Mouse (Mus musculus) midbrain, embryonic 10.5 days (tissue): Measurements from ENCODE around the gene Rhoj. TPM values are rescaled to one million over a fixed set of nuclear protein-coding genes. Genes with fewer than 3 reads are reported as not detected.
"Not testable (repeated sequence)": the region's sequence is repeated elsewhere in the genome, so short reads cannot be mapped to it uniquely, and the experiment has no call there.

Experiments
- DNase-seq: peaks from one replicate; pipeline ENCODE4 v3.0.0-alpha.2; 2017; ENCODE audit warnings: low spot score
- H3K27ac ChIP-seq: fragments of 300-500 bp; sonication (generic); replicated peaks from 2 replicates; pipeline ENCODE4 v1.5.1; 2016; ENCODE audit warnings: mild to moderate bottlenecking
- H3K27me3 ChIP-seq: fragments of 300-500 bp; sonication (generic); 2 replicates; pipeline ENCODE4 v1.6.1; 2016; ENCODE audit warnings: low read depth, mild to moderate bottlenecking; ENCODE audit not compliant: poor library complexity, severe bottlenecking
- H3K36me3 ChIP-seq: fragments of 300-500 bp; sonication (generic); 2 replicates; pipeline ENCODE4 v1.6.1; 2016; ENCODE audit warnings: mild to moderate bottlenecking, moderate library complexity
- H3K4me1 ChIP-seq: fragments of 300-500 bp; sonication (generic); 2 replicates; pipeline ENCODE4 v1.6.1; 2016
- H3K4me3 ChIP-seq: fragments of 300-500 bp; sonication (generic); 2 replicates; pipeline ENCODE4 v1.5.1; 2016; ENCODE audit warnings: mild to moderate bottlenecking, moderate library complexity
- H3K9me3 ChIP-seq: fragments of 300-500 bp; sonication (generic); replicated peaks from 2 replicates; pipeline ENCODE4 v1.6.1; 2016; ENCODE audit warnings: mild to moderate bottlenecking
- WGBS: fragments of 180-500 bp; shearing (Covaris S2); methylation state at CpG from one replicate; pipeline ENCODE4 v1.1.7; 2016; 5-methylcytosine and 5-hydroxymethylcytosine counted together
- polyA plus RNA-seq: library from polyadenylated mRNA; unstranded; fragments of >200 nt; fragmentation: Nextera tagmentation; extraction: Ambion mirVana; gene quantifications from 2 replicates; pipeline ENCODE4 v1.2.1, GENCODE M21; 2016

Gene Rhoj
- polyA plus RNA-seq, 1 experiment from 2014 or later, result 23.4 TPM

DNA sequence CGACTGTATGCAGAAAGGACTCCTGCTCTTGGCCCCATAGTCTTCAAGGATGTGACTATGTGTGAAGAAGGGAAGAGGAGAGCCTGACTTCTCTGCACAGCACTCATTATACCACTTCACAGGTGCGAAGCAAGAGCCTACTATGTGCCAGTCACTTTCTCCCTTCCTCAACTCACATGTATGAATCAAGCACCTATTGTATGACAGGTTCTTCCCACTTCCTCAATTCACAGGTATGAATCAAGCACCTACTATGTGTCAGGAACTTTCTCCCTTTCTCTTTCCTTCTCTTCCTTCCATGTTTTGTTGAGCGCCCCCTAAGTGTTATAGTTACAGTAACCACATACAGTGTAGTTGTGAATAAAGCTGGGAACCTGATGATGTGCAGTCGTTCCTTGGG is 116.7 kb downstream of the Rhoj start:
- no peaks in the 10 kb centered on the region for H3K36me3 ChIP-seq
- no peak overlapping the region for H3K4me3 ChIP-seq
- DNase-seq, result no peak
- no peaks in the 10 kb centered on the region for H3K27me3 ChIP-seq
- H3K27ac ChIP-seq, result no peak overlapping the region
- WGBS, result 90% methylated on average over 4 of the region's 4 CpGs
- H3K4me1 ChIP-seq, result no peaks in the 10 kb centered on the region
- H3K9me3 ChIP-seq, result no peaks in the 10 kb centered on the region

DNA sequence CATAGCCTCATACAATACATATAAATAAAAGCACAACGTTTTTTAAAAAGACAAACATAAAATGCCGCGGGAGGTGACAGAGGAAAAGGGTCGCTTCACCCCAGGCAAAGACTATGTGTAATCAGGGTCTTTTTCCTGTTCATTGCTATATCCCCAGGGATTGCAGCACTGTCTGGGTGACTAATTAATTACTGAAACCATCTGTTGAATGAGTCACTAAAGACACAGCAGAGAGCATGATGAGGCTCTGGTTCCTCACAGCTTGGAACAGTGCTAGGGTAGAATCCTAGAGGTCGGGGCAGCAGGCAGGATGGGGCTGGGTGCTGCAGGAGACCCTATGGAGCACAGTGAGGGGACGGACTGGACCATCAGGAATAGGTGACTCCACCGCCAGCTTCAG is 117.8 kb downstream of the Rhoj start:
- no peaks in the 10 kb centered on the region for H3K9me3 ChIP-seq
- no peak for DNase-seq
- 84% methylated on average over 7 of the region's 7 CpGs for WGBS
- H3K4me3 ChIP-seq, result no peak overlapping the region
- H3K27ac ChIP-seq, result no peak overlapping the region
- no peaks in the 10 kb centered on the region for H3K36me3 ChIP-seq
- H3K27me3 ChIP-seq, result no peaks in the 10 kb centered on the region
- no peaks in the 10 kb centered on the region for H3K4me1 ChIP-seq

DNA sequence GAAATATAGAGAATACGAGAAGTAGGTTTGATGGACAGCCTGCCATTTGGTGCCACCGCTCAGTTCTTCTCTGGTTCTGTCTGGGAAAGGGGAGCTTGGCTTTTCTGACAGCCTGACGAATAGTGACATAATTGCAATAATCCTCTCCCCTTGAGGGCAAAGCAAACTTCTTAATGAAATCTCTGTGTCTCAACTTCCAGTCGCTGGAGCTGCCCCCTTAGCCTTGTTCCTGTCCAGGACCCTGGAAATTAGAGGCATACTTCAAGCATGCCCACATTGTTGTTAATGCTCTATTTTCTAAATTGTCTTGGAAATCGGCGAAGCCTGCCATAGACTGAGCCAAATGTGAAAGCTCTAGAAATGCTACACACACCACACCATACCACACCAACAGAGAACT is 120.6 kb downstream of the Rhoj start:
- no peaks in the 10 kb centered on the region for H3K4me1 ChIP-seq
- no peak overlapping the region for H3K4me3 ChIP-seq
- H3K36me3 ChIP-seq, result no peaks in the 10 kb centered on the region
- WGBS, result 88% methylated on average over 6 of the region's 6 CpGs
- H3K9me3 ChIP-seq, result no peaks in the 10 kb centered on the region
- H3K27me3 ChIP-seq, result no peaks in the 10 kb centered on the region
- H3K27ac ChIP-seq, result no peak overlapping the region
- no peak for DNase-seq

DNA sequence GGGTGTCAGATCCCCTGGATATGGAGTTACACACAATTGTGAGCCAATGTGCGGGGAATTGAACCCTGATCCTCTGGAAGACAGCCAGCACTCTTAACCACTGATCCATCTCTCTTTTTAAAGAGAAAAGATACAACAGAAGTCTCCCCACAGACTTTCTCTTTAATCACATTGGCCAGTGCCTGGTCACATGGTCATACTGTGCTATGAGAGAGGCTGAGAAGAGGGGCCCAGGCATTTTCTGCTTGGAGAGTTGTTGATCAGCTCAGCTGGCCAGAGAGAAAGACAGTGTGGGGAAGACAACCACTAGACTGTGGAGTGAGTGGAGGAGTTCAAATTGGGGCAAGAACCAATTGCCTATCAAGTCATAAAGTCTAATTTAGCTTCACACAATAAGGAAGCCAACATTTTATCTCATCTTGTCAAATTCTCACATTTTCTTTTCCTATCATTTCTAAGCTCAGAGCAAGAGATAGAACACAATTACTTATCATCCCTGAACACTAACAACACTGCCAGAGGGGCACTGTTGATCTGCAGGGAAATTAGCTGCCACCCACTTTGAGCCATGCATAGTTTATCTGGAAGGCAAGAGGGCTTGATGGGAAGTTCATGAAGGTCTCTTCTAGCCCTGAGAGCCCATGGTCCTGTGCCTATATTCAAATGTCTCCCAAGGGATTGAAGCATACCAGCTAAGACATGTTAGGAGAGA is 121.7 kb downstream of the Rhoj start:
- Histone ChIP-seq H3K4me3 (no peak overlapping the region), H3K36me3 (no peaks in the 10 kb centered on the region), H3K27me3 (no peaks in the 10 kb centered on the region), H3K27ac (no peak overlapping the region), H3K4me1 (no peaks in the 10 kb centered on the region), H3K9me3 (no peaks in the 10 kb centered on the region)
- WGBS, result 86% methylated on average over 1 of the region's 1 CpGs
- DNase-seq, result no peak

DNA sequence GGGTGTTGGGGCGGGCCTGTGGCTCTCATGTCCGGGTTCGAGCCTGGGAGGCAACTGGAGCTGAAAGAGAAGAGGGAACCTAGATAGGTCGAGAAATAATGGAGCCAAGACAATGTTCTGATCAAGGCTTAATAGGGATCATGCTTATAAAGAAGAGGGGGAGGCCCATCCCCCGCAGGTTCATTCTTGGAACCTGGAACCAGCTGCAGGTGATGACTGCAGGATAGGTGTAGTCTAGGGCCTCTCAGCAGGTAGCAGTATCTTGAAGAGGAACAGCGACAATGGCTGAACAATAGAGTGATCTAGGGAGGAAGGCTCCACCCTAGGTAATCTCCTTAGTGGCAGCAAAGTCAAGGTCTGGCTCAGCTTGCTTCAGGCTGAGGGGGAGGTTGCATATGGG is 124.3 kb downstream of the Rhoj start:
- 80% methylated on average over 6 of the region's 6 CpGs for WGBS
- not testable (repeated sequence) for H3K27me3 ChIP-seq, H3K4me1 ChIP-seq, DNase-seq, H3K36me3 ChIP-seq, H3K27ac ChIP-seq, H3K9me3 ChIP-seq, H3K4me3 ChIP-seq

DNA sequence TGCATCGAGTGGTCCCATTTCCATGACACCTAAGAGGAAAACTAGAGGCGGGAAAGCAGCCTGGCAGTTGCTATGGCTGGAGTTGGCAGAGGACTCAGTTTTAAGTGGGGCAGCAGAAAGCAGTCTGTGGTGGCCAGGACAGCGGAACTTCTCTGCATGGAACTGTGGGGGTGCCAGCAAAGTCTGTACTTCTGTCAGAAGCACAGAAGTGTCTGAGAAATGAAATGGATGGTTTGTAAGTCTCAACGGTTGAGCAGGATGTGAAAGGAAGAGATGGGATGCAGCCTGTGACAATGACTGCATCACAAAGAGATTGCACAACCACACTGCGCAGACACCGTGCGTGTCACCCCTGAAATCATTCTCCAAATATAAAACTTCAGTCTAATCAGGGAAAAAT is 138.1 kb downstream of the Rhoj start:
- H3K4me1 ChIP-seq, result no peaks in the 10 kb centered on the region
- no peak overlapping the region for H3K4me3 ChIP-seq
- WGBS, result 91% methylated on average over 7 of the region's 7 CpGs
- no peak overlapping the region for H3K27ac ChIP-seq
- H3K27me3 ChIP-seq, result no peaks in the 10 kb centered on the region
- H3K36me3 ChIP-seq, result peaks cover 23% of the 10 kb centered on the region
- no peak for DNase-seq
- no peaks in the 10 kb centered on the region for H3K9me3 ChIP-seq

DNA sequence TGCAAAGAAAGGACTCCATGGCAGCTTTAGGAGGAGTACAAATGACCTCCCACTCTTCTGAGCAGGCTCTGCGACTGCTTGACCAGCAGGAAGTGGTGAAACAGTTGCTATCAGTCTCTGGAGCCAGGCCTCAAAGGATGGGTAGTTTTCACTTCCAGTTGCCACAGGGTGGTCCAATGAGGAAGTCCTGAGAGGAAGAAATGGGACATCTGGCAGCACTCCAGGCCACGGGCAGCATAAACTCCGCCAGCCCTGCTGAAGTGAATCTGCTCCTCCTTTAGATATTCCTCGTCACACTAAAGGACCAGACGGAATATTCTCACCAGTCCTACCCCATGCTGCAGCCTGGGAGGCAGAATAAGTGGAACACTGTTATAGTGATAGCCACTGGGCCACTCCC is 140.8 kb downstream of the Rhoj start:
- WGBS, result 89% methylated on average over 5 of the region's 5 CpGs
- Histone ChIP-seq H3K4me3 (no peak overlapping the region), H3K9me3 (no peaks in the 10 kb centered on the region), H3K27ac (no peak overlapping the region), H3K4me1 (no peaks in the 10 kb centered on the region), H3K36me3 (peaks cover 49% of the 10 kb centered on the region), H3K27me3 (no peaks in the 10 kb centered on the region)
- DNase-seq, result no peak

DNA sequence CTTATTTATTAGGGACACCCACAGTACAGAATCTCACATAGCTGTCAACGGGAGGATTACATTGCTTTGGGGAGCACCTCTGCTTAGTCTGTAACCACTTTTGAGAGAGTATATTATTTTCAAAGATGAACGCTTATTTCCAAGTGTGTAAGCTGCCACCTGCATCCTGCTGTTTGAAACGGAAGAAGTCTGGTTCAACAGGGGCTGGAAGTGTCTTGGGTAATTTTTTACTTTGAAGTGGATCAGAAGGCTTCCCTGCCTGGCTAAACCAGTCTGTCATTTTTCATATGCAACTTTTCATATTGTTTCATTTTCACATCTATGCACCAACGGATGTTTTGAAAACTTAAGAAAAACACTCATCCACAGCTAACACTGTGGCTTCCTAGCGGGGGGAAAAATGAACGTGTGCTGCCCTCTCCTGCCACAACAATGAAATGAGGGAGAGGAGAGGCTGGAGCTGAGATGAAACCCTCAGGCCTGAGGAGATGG is 141.4 kb downstream of the Rhoj start:
- Histone ChIP-seq H3K27ac (no peak overlapping the region), H3K4me1 (no peaks in the 10 kb centered on the region), H3K4me3 (no peak overlapping the region), H3K27me3 (no peaks in the 10 kb centered on the region), H3K9me3 (no peaks in the 10 kb centered on the region), H3K36me3 (peaks cover 51% of the 10 kb centered on the region)
- no peak for DNase-seq
- 86% methylated on average over 6 of the region's 6 CpGs for WGBS

DNA sequence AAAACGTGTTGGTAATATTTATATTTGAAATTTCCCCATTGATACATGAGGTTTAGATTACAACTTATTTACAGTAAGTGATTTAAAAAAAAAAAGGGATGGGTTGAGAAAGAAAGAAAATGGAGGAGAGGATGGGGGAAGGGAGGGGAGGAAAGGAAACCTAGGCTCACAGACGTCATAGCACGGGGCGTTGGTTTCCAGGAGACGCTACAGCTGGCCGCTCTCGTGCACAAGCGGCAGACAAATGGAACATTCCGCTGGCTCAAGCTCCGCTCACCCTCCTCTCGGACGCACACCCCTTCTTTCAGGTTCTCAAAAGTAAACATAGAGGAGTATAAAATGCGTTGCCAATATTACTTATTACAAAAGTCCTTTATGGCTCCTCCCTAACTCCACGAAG is 141.9 kb downstream of the Rhoj start:
- Histone ChIP-seq H3K4me1 (no peaks in the 10 kb centered on the region), H3K36me3 (peaks cover 54% of the 10 kb centered on the region), H3K4me3 (no peak overlapping the region), H3K27ac (no peak overlapping the region), H3K27me3 (no peaks in the 10 kb centered on the region), H3K9me3 (no peaks in the 10 kb centered on the region)
- 78% methylated on average over 14 of the region's 14 CpGs for WGBS
- DNase-seq, result no peak

DNA sequence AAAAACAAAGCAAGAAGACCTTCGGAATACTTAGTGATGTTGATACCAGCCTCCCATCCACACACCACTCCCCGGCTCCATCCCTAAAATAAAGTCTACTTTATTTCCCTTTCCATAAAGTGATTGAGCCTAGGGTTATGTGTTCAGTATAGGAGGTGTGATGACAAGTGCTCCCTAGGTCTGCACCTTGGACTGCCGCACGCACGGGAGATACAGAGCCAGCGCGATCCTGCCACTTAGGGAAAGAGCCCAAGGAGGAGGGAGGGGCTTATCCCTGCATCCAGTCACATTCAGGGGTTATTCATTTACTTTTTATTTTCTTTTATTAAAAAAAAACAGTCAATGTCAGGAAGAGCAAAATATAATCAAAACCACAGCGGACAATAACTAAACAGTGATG is 142.5 kb downstream of the Rhoj start:
- H3K4me1 ChIP-seq, result no peaks in the 10 kb centered on the region
- WGBS, result 94% methylated on average over 8 of the region's 8 CpGs
- H3K9me3 ChIP-seq, result no peaks in the 10 kb centered on the region
- H3K36me3 ChIP-seq, result peaks cover 57% of the 10 kb centered on the region
- H3K27me3 ChIP-seq, result no peaks in the 10 kb centered on the region
- no peak overlapping the region for H3K4me3 ChIP-seq
- DNase-seq, result no peak
- H3K27ac ChIP-seq, result no peak overlapping the region

Other genes starting within 250 kb of the Rhoj start
- gene Kcnh5, start 131.0 kb upstream of the Rhoj start, polyA plus RNA-seq, result 0.67 and 0.68 TPM in 2 replicates
- not detected in 2 replicates for gene Gphb5, start 108.5 kb downstream of the Rhoj start, polyA plus RNA-seq